Mouse (Mus musculus) MEL (cell line): ENCODE results near the gene Sh3glb2.

Experiments used
- CTCF ChIP-seq, 3 experiments: IDR thresholded peaks in 2 of 3; conservative IDR thresholded peaks in 1 of 3; 2 replicates each; pipeline ENCODE4 v1.5.1; 2011 to 2012; ENCODE audit warnings: low read length in 3 of 3, low read depth in 2 of 3, mild to moderate bottlenecking in 2 of 3, improper control_type of control experiment in 1 of 3, inconsistent platforms in 1 of 3, mixed read lengths in 1 of 3, moderate library complexity in 1 of 3; ENCODE audit not compliant: control insufficient read depth in 1 of 3, insufficient read depth in 1 of 3, poor library complexity in 1 of 3, severe bottlenecking in 1 of 3
- EP300 ChIP-seq, 2 experiments: IDR thresholded peaks; 2 replicates each; pipeline ENCODE4 v1.6.1; 2011; ENCODE audit warnings: improper control_type of control experiment in 2 of 2, low read length in 2 of 2, low read depth in 1 of 2, mild to moderate bottlenecking in 1 of 2
- GATA1 ChIP-seq: IDR thresholded peaks from 2 replicates; pipeline ENCODE4 v1.6.1; 2011; ENCODE audit warnings: low read depth, low read length, improper control_type of control experiment
- JUND ChIP-seq: IDR thresholded peaks from 2 replicates; pipeline ENCODE4 v1.6.1; 2011; ENCODE audit warnings: low read depth, mild to moderate bottlenecking, improper control_type of control experiment, low read length
- KAT2A ChIP-seq: conservative IDR thresholded peaks from 2 replicates; pipeline ENCODE4 v1.6.1; 2012; ENCODE audit warnings: low read depth, low read length, improper control_type of control experiment, inconsistent platforms
- MEF2A ChIP-seq: IDR thresholded peaks from 2 replicates; pipeline ENCODE4 v1.6.1; 2014; ENCODE audit warnings: low read depth, mild to moderate bottlenecking, inconsistent platforms, low read length, improper control_type of control experiment; ENCODE audit not compliant: poor library complexity, insufficient replicate concordance, severe bottlenecking; ENCODE audit errors: extremely low read depth
- POLR2A ChIP-seq, 2 experiments: IDR thresholded peaks; 2 replicates each; pipeline ENCODE4 v1.6.1; 2011 to 2012; ENCODE audit warnings: low read length in 2 of 2, mild to moderate bottlenecking in 2 of 2, control low read depth in 1 of 2, improper control_type of control experiment in 1 of 2, low read depth in 1 of 2, moderate library complexity in 1 of 2; ENCODE audit not compliant: control insufficient read depth in 1 of 2, insufficient read depth in 1 of 2, poor library complexity in 1 of 2
- RAD21 ChIP-seq: IDR thresholded peaks from 2 replicates; pipeline ENCODE4 v1.6.1; 2011; ENCODE audit warnings: mild to moderate bottlenecking, low read depth, low read length, improper control_type of control experiment
- TAL1 ChIP-seq: IDR thresholded peaks from 2 replicates; pipeline ENCODE4 v1.6.1; 2012; ENCODE audit warnings: mild to moderate bottlenecking, inconsistent platforms, low read length, moderate library complexity, mixed read lengths
- TBP ChIP-seq: IDR thresholded peaks from 2 replicates; pipeline ENCODE4 v1.8.0; 2011; ENCODE audit warnings: low read depth, low read length, improper control_type of control experiment
- USF1 ChIP-seq: IDR thresholded peaks from 2 replicates; pipeline ENCODE4 v1.6.1; 2014; ENCODE audit warnings: low read depth, mild to moderate bottlenecking, inconsistent platforms, low read length, improper control_type of control experiment, moderate library complexity
- ZC3H11A ChIP-seq: IDR thresholded peaks from 2 replicates; pipeline ENCODE4 v1.6.1; 2012; ENCODE audit warnings: low read depth, mild to moderate bottlenecking, inconsistent platforms, low read length, improper control_type of control experiment
- ZNF384 ChIP-seq: IDR thresholded peaks from 2 replicates; pipeline ENCODE4 v1.6.1; 2012; ENCODE audit warnings: low read depth, mild to moderate bottlenecking, inconsistent platforms, low read length, improper control_type of control experiment

DNA sequence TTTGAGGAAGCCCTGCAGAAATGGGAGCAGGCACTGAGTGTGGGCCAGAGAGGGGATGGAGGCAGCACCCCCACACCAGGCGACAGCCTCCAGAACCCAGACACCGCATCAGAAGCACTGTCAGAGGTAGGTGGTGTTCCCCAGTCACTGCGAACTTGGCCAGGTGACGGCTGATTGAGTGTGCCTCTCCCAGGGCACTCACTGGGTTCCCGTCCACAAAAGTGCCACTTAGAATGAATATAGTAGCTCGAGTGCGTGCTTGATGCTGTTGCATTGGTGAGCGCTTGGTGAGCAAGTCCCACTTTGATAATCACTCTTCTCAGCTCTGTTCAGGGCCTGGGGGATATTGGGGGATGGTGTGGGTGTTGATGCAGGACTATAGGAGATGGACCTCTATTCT lies 12.4 kb upstream of the Sh3glb2 start:
- TF ChIP-seq ZNF384 (no peak), POLR2A (IDR thresholded peaks at IDR 0.05; ENCODE audit: control insufficient read depth in 1 of 2, insufficient read depth in 1 of 2, low read depth in 1 of 2, low read length in 2 of 2, poor library complexity in 1 of 2) (no peak), USF1 (no peak), ZC3H11A (no peak), CTCF (IDR thresholded peaks at IDR 0.05 in 2 of 3, conservative IDR thresholded peaks at IDR 0.05 in 1 of 3; ENCODE audit: control insufficient read depth in 1 of 3, insufficient read depth in 1 of 3, low read depth in 2 of 3, low read length in 3 of 3, poor library complexity in 1 of 3, severe bottlenecking in 1 of 3) (no peak), JUND (no peak), KAT2A (no peak), RAD21 (no peak), TAL1 (no peak), GATA1 (no peak), MEF2A (no peak), TBP (no peak), EP300 (IDR thresholded peaks at IDR 0.05; ENCODE audit: low read depth in 1 of 2, low read length in 2 of 2) (no peak)
